In the genomic region with DNA sequence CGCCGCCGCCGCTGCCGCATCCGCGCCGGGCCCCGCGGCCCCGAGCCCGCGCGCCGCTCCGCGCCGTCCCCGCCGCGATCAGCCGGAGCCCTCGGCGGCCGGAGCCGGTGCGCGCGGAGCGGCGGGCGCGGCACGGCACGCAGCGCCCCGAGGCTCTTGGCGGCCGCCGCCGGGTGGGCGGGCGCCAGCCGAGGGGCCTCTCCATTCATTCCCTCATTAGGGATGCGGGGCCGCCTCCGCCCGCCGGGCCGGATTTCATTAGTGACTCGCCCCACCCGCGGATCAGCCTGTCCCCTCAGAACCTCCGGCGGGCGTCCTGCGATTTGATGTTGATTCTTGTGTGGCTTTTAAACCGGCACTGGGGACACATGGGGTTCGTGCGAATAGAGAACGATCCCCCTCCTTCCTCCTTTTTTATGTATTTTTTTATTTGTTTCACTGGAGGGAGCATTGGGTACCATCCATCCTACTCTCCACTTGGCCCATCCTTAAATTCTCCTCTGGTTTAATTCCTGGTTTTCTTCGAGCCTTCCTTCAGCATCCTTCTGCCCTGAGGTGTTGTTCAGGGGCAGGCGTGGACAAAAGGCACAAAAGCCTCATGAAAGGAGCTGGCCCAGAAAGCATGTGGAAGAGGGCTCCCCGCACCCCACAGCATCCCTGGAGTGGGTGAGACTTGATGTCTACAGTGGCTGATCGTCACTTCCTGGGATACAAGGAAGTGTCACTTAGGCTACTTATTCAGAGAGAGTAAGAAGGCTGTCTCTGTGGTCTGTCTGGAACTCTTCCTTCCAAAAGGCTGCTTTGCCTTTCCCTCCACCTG, we compare ENCODE assay signal across 10 mouse cellular contexts. TPM values are rescaled to one million over a fixed set of nuclear protein-coding genes. Genes with fewer than 3 reads are reported as not detected.
DNase-seq lines count a peak whose midpoint lies in the region; ATAC-seq and TF ChIP-seq lines count a peak whose summit lies in the region.
"Had no signal": no experiment of that assay in that cellular context is flagged by ENCODE, and none has a peak within 500 bp of the region (broad histone marks: within the 10 kb centered on the region; RNA-seq: fewer than 3 reads in every experiment).

No protein-coding gene starts in this region.

- TF ChIP-seq CTCF in layer of hippocampus, adult 2 months (conservative IDR thresholded peaks at IDR 0.05): no peak; the same call in 1 of the 2 replicates
- no peak for TF ChIP-seq CTCF in liver, postnatal 0 days (IDR thresholded peaks at IDR 0.05; ENCODE audit: low read depth)

- H3K9ac ChIP-seq in embryonic facial prominence, embryonic 13.5 days: peak overlapping the region; percentile 93
- H3K9ac ChIP-seq in heart, embryonic 14.5 days (ENCODE audit: low read length): peak overlapping the region; percentile 90
- H3K9ac ChIP-seq in liver, postnatal 0 days (replicated peaks): no peak overlapping the region

- TF ChIP-seq EP300 in liver, postnatal 0 days (IDR thresholded peaks at IDR 0.05; ENCODE audit: low read depth): no peak

- peak overlapping the region; percentile 88 for H3K4me3 ChIP-seq in embryonic facial prominence, embryonic 13.5 days
- H3K4me3 ChIP-seq in heart, embryonic 14.5 days (ENCODE audit: control insufficient read depth in 1 of 2, insufficient read depth in 1 of 2, low read depth in 1 of 2, low read length in 2 of 2): peak overlapping the region; percentile 84 to 86
- peak overlapping the region; percentile 59 for H3K4me3 ChIP-seq in layer of hippocampus, adult 2 months
- peak overlapping the region; percentile 51 for H3K4me3 ChIP-seq in liver, postnatal 0 days (ENCODE audit: low read depth, low read length)

- DNase-seq in thymus, postnatal 4 days: peak; percentile 27
- no peak for DNase-seq in thymus, postnatal 14 days
- DNase-seq in layer of hippocampus, adult 2 months (ENCODE audit: low spot score in 2 of 2): peak; percentile 60 to 65
- peak; percentile 30 for DNase-seq in liver, postnatal 0 days
- peak; percentile 40 for DNase-seq in retina, postnatal 7 days (ENCODE audit: low read depth, low spot score)
- DNase-seq in thymus, adult 18-20 months: no peak

- no peak overlapping the region; the same call in 1 of the 2 replicates for H3K27ac ChIP-seq in embryonic facial prominence, embryonic 13.5 days
- H3K27ac ChIP-seq in heart, embryonic 14.5 days (replicated peaks in 1 of 2; ENCODE audit: control insufficient read depth in 1 of 2, insufficient read depth in 1 of 2, low read depth in 2 of 2, low read length in 2 of 2): peak overlapping the region in 1 of 2 experiments; percentile 37; a peak in 1 of 4 replicates
- peak overlapping the region; percentile 83 for H3K27ac ChIP-seq in layer of hippocampus, adult 2 months
- no peak overlapping the region for H3K27ac ChIP-seq in liver, postnatal 0 days (ENCODE audit: low read depth)
- H3K27ac ChIP-seq: macrophage had no signal

- H3K9me3 ChIP-seq in embryonic facial prominence, embryonic 13.5 days: no peaks in the 10 kb centered on the region
- no peaks in the 10 kb centered on the region for H3K9me3 ChIP-seq in heart, embryonic 14.5 days (ENCODE audit: control insufficient read depth, low read length)
- no peaks in the 10 kb centered on the region for H3K9me3 ChIP-seq in liver, postnatal 0 days (ENCODE audit: low read length)

- whole genome bisulfite sequencing in embryonic facial prominence, embryonic 13.5 days: 1% methylated on average over 25 of the region's 65 CpGs
- WGBS in heart, embryonic 14.5 days: 3% methylated on average over 23 of the region's 65 CpGs
- WGBS in liver, postnatal 0 days (ENCODE audit: insufficient replicate concordance): 3% methylated on average over 26 of the region's 65 CpGs

- H3K4me1 ChIP-seq in embryonic facial prominence, embryonic 13.5 days: peaks cover 28% of the 10 kb centered on the region
- peaks cover 15 to 26% of the 10 kb centered on the region in 2 experiments for H3K4me1 ChIP-seq in heart, embryonic 14.5 days (ENCODE audit: control insufficient read depth in 2 of 2, insufficient read depth in 2 of 2, low read length in 2 of 2)
- H3K4me1 ChIP-seq in liver, postnatal 0 days (ENCODE audit: insufficient read depth): no peaks in the 10 kb centered on the region

- ATAC-seq in embryonic facial prominence, embryonic 13.5 days (ENCODE audit: insufficient number of reproducible peaks, insufficient read depth, low FRiP score, low TSS enrichment, low read depth): no peak
- ATAC-seq in heart, embryonic 14.5 days (ENCODE audit: insufficient number of reproducible peaks, insufficient read depth, low FRiP score, low read depth): no peak
- no peak; the same call in 1 of the 2 replicates for ATAC-seq in liver, postnatal 0 days

- H3K27me3 ChIP-seq in embryonic facial prominence, embryonic 13.5 days: no peaks in the 10 kb centered on the region
- H3K27me3 ChIP-seq in heart, embryonic 14.5 days (ENCODE audit: control insufficient read depth, insufficient read depth, low read length): no peaks in the 10 kb centered on the region
- H3K27me3 ChIP-seq in liver, postnatal 0 days (ENCODE audit: insufficient read depth, low read length): peaks cover 36% of the 10 kb centered on the region

- H3K4me2 ChIP-seq in embryonic facial prominence, embryonic 13.5 days: peak overlapping the region; percentile 75
- H3K4me2 ChIP-seq in heart, embryonic 14.5 days (ENCODE audit: low read length): peak overlapping the region; percentile 83
- H3K4me2 ChIP-seq in liver, postnatal 0 days (ENCODE audit: low read depth, low read length): peak overlapping the region; percentile 80

- no peaks in the 10 kb centered on the region for H3K36me3 ChIP-seq in embryonic facial prominence, embryonic 13.5 days
- no peaks in the 10 kb centered on the region for H3K36me3 ChIP-seq in heart, embryonic 14.5 days (ENCODE audit: control insufficient read depth, insufficient read depth, low read length)
- H3K36me3 ChIP-seq in liver, postnatal 0 days (replicated peaks; ENCODE audit: insufficient read depth, low read length): no peaks in the 10 kb centered on the region
- H3K36me3 ChIP-seq: G1E had no signal

RNA-seq across cellular contexts. Expression of gene Mark1, which starts 0.6 kb away (rescaled TPM):
- 4.5 and 6.3 TPM in 2 replicates for polyA plus RNA-seq in embryonic facial prominence, embryonic 13.5 days (2015; fragmentation: Nextera tagmentation; extraction: Ambion mirVana)
- polyA plus RNA-seq in heart, embryonic 14.5 days (2014; fragmentation: Nextera tagmentation; extraction: Ambion mirVana): 2.2 TPM in 2 replicates
- 10 to 100 TPM; 49.4 to 51.6 TPM for total RNA-seq in layer of hippocampus, adult 2 months (2021)
- polyA plus RNA-seq in liver, postnatal 0 days (2015; fragmentation: Nextera tagmentation; extraction: Ambion mirVana): 0.31 TPM in 2 replicates
- polyA plus RNA-seq: G1E, macrophage had no signal

Comparison
In these comparisons a context has a peak if more than half of its experiments do, and no peak if none do; other contexts are left out.
1. DNase-seq: peak in thymus, postnatal 4 days (single experiment), layer of hippocampus, adult 2 months (2 of 2), liver, postnatal 0 days (single experiment) and retina, postnatal 7 days (single experiment); none in thymus, postnatal 14 days (single experiment) and thymus, adult 18-20 months (0 of 2).
2. Peak in every context shown above with its lines, with median percentiles within 50 percentile points of each other: H3K4me2 ChIP-seq and H3K4me3 ChIP-seq.